Mouse (Mus musculus): ENCODE results near the gene Adgrl2. TPM values are rescaled to one million over a fixed set of nuclear protein-coding genes. Genes with fewer than 3 reads are reported as not detected.

Gene Adgrl2
- polyA plus RNA-seq, 1 experiment, result 112 TPM

- no peaks in the 10 kb centered on the region for H3K4me1 ChIP-seq (ENCODE audit: control insufficient read depth, insufficient read depth, low read length)
- no peak overlapping the region for H3K27ac ChIP-seq (ENCODE audit: insufficient read depth, low read length)
- no peak for TF ChIP-seq CTCF (IDR thresholded peaks at IDR 0.05; ENCODE audit: borderline replicate concordance, insufficient read depth, low read length)
- TF ChIP-seq POLR2A (IDR thresholded peaks at IDR 0.05; ENCODE audit: low read depth, low read length), result no peak
- H3K4me3 ChIP-seq (ENCODE audit: insufficient read depth, low read length), result no peak overlapping the region
Observed at GRCm38 (mm10) chr3:148823551-148823950, 166.8 kb downstream of the Adgrl2 start.

DNA sequence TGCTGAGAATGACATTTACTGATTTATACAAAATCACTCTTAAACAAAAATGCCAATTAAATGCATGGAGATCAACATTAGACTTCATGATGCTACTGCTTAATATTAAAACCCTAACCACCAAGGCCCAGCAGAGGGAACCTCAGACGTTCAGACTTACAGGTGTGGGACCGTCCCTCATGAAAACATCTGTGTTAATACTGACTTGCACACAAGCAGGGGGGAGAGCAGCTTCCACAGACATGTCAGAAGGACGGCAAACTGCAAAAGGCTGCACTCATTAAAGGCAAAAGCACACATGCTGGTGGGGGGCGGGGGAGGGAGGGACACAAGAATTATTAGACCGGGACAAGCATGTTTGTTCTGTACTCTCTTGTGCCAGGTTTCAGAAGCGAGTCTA, 168.7 kb downstream of the Adgrl2 start:
- TF ChIP-seq POLR2A (IDR thresholded peaks at IDR 0.05; ENCODE audit: low read depth, low read length) (no peak), CTCF (IDR thresholded peaks at IDR 0.05; ENCODE audit: borderline replicate concordance, insufficient read depth, low read length) (no peak)
- no peak overlapping the region for H3K27ac ChIP-seq (ENCODE audit: insufficient read depth, low read length)
- H3K4me3 ChIP-seq (ENCODE audit: insufficient read depth, low read length), result no peak overlapping the region
- H3K4me1 ChIP-seq (ENCODE audit: control insufficient read depth, insufficient read depth, low read length), result no peaks in the 10 kb centered on the region

GRCm38 (mm10) chr3:148819323-148820046, 170.9 kb downstream of the Adgrl2 start:
- no peak overlapping the region for H3K4me3 ChIP-seq (ENCODE audit: insufficient read depth, low read length)
- no peaks in the 10 kb centered on the region for H3K4me1 ChIP-seq (ENCODE audit: control insufficient read depth, insufficient read depth, low read length)
- no peak overlapping the region for H3K27ac ChIP-seq (ENCODE audit: insufficient read depth, low read length)
- no peak for TF ChIP-seq POLR2A (IDR thresholded peaks at IDR 0.05; ENCODE audit: low read depth, low read length)
- no peak for TF ChIP-seq CTCF (IDR thresholded peaks at IDR 0.05; ENCODE audit: borderline replicate concordance, insufficient read depth, low read length)

DNA sequence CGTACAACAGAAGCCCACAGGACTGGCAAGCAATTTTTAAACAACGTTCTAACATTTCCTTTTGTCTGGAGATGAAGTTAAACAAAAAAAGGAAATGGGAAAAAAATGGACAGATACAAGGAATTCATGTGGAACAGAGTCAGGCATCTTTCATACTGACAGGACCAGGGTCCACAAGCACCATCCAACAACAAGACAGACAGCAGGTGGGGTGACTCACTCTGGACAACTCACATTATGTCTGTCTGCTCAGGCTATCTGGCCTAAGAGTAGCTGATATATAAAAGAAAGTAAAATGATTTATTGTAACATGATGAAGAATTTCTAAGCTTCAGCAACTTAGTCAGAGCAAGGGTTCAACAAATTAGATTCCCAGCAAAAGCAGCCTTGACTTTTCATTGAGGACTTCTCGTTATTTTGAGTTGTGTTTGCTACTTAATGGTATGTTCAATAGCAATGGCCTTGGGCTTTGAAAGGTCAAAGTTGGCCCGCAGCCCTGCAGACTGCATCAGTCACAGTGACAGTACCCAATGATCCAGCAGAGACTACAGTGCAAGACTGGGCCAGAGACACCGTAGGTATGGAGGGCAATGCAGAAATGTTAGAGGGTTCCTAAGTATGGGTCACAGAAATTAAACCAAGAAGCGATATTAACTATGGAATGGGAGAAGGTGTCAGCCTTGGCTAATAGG, 171.8 kb downstream of the Adgrl2 start:
- Histone ChIP-seq H3K27ac (ENCODE audit: insufficient read depth, low read length) (no peak overlapping the region), H3K4me1 (ENCODE audit: control insufficient read depth, insufficient read depth, low read length) (no peaks in the 10 kb centered on the region), H3K4me3 (ENCODE audit: insufficient read depth, low read length) (no peak overlapping the region)
- TF ChIP-seq CTCF (IDR thresholded peaks at IDR 0.05; ENCODE audit: borderline replicate concordance, insufficient read depth, low read length), result no peak
- no peak for TF ChIP-seq POLR2A (IDR thresholded peaks at IDR 0.05; ENCODE audit: low read depth, low read length)

DNA sequence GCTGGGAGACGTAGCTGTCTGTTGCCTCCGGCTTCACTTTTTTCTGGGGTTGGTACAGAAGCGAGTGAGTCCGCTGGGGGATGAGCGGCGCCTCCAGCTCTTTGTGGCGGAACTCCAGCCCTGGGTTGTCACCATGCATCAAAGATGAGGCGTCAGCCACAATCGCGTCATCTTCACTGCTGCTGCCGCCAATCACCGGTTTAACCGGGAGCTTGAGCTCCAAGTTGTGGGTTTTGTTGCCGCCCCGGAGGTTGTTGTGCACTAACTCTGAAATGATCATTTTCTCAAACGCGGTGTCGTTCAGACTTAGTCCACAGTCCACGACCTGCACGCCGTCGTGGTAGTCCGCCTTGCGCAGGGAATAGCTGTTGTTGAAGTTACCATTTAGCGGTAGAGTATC, 172.9 kb downstream of the Adgrl2 start:
- Histone ChIP-seq H3K27ac (ENCODE audit: insufficient read depth, low read length) (no peak overlapping the region), H3K4me3 (ENCODE audit: insufficient read depth, low read length) (no peak overlapping the region), H3K4me1 (ENCODE audit: control insufficient read depth, insufficient read depth, low read length) (peaks cover 3% of the 10 kb centered on the region; the same call in 1 of the 2 replicates)
- TF ChIP-seq CTCF (IDR thresholded peaks at IDR 0.05; ENCODE audit: borderline replicate concordance, insufficient read depth, low read length), result no peak
- no peak for TF ChIP-seq POLR2A (IDR thresholded peaks at IDR 0.05; ENCODE audit: low read depth, low read length)

DNA sequence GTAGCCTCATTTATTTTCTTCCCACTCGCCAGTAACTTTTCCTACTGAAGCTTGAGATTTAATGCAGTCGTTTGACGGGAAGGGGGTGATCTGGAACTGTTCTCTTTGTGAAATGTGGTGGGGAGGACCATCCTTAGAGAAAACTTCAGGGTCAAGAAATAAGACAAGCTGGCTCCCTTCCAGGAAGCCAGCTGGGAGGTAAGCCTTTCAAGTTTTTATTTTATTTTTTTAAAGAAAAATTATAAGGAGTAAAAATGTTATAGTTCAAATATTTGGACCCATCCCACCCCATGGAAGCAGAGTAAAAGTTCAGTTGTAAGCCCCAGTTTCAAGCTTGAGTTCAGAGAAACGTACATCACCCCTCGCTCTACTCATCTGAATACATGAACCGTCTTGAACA, 177.2 kb downstream of the Adgrl2 start:
- TF ChIP-seq CTCF (IDR thresholded peaks at IDR 0.05; ENCODE audit: borderline replicate concordance, insufficient read depth, low read length) (no peak), POLR2A (IDR thresholded peaks at IDR 0.05; ENCODE audit: low read depth, low read length) (no peak)
- Histone ChIP-seq H3K27ac (ENCODE audit: insufficient read depth, low read length) (peak overlapping the region; percentile 95), H3K4me3 (ENCODE audit: insufficient read depth, low read length) (no peak overlapping the region), H3K4me1 (ENCODE audit: control insufficient read depth, insufficient read depth, low read length) (peaks cover 8% of the 10 kb centered on the region)

DNA sequence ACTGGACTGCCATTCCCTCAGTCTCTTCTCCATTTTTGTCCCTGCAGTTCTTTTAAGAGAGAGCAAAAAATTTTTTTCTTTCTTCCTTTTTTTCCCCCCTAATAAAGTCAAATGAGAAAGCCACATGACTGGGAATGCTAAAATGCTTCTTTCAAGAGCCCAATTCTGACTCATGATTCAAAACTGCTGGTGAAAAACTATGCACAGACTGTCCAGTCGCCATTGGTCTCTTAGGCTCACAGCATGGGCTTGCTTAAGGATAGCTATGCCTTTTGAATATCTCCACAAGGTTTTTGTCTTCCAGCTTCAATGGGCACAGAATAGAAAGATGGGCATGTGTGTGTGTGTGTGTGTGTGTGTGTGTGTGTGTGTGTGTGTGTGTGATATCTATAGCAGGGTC, 178.3 kb downstream of the Adgrl2 start:
- Histone ChIP-seq H3K27ac (ENCODE audit: insufficient read depth, low read length) (peak overlapping the region; percentile 95), H3K4me1 (ENCODE audit: control insufficient read depth, insufficient read depth, low read length) (peaks cover 8% of the 10 kb centered on the region), H3K4me3 (ENCODE audit: insufficient read depth, low read length) (no peak overlapping the region)
- no peak for TF ChIP-seq POLR2A (IDR thresholded peaks at IDR 0.05; ENCODE audit: low read depth, low read length)
- TF ChIP-seq CTCF (IDR thresholded peaks at IDR 0.05; ENCODE audit: borderline replicate concordance, insufficient read depth, low read length), result no peak

GRCm38 (mm10) chr3:148806977-148807376, 183.4 kb downstream of the Adgrl2 start:
- no peak overlapping the region for H3K4me3 ChIP-seq (ENCODE audit: insufficient read depth, low read length)
- TF ChIP-seq POLR2A (IDR thresholded peaks at IDR 0.05; ENCODE audit: low read depth, low read length) (no peak), CTCF (IDR thresholded peaks at IDR 0.05; ENCODE audit: borderline replicate concordance, insufficient read depth, low read length) (no peak)
- H3K27ac ChIP-seq (ENCODE audit: insufficient read depth, low read length), result no peak overlapping the region
- H3K4me1 ChIP-seq (ENCODE audit: control insufficient read depth, insufficient read depth, low read length), result peaks cover 3% of the 10 kb centered on the region

DNA sequence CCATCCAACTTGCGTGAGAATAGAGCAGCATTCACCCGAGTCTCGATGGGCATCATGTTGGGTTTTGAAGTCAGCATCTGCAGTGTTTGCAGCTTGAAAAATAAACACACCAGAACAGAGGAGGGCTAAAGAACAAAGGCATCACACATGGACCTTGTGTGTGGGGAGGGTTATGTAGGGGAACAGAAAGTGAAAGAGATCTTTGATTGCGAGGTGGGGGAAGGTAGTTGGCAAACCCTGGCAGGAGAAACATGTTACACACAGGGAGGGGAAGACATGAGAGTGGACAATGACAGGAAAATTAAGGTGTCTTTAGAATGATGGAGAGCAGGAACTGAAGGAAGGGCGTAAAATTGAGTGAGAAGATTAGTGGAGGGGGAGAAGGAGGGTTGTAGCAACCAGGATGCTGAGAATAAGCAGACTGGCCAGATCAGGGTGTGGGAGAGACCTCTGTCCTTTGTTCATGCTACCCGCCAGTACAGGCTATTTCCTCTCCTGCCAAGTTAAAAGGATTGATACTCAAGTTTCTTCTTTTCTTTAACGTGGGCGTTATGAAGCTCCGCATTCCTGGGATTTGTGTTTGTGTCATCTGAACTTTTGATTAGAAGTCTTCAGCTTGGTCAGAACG, 197.0 kb downstream of the Adgrl2 start:
- no peak overlapping the region for H3K27ac ChIP-seq (ENCODE audit: insufficient read depth, low read length)
- H3K4me3 ChIP-seq (ENCODE audit: insufficient read depth, low read length), result no peak overlapping the region
- TF ChIP-seq POLR2A (IDR thresholded peaks at IDR 0.05; ENCODE audit: low read depth, low read length) (no peak), CTCF (IDR thresholded peaks at IDR 0.05; ENCODE audit: borderline replicate concordance, insufficient read depth, low read length) (no peak)
- H3K4me1 ChIP-seq (ENCODE audit: control insufficient read depth, insufficient read depth, low read length), result no peaks in the 10 kb centered on the region

DNA sequence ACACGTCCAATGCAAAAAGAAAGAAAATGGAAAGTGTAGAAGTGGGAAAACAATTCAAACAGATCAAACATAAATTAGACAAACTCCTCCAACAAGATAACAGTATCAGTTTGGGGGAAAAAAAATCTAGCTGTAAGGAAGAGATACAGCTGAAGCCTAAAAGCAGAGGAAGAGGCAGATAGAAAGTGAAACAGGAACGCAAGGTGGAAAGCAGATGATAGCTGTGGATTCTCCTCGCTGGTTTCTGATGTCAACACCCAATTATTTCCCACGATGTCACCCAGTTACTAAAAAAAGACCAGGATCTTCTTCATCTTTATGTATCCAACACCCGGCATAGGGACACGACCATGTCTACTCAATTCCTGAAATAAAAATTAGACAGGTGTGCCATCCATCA, 220.0 kb downstream of the Adgrl2 start:
- Histone ChIP-seq H3K4me3 (ENCODE audit: insufficient read depth, low read length) (no peak overlapping the region), H3K27ac (ENCODE audit: insufficient read depth, low read length) (no peak overlapping the region), H3K4me1 (ENCODE audit: control insufficient read depth, insufficient read depth, low read length) (no peaks in the 10 kb centered on the region)
- no peak for TF ChIP-seq POLR2A (IDR thresholded peaks at IDR 0.05; ENCODE audit: low read depth, low read length)
- TF ChIP-seq CTCF (IDR thresholded peaks at IDR 0.05; ENCODE audit: borderline replicate concordance, insufficient read depth, low read length), result no peak

All from embryonic fibroblast, embryonic 13.5 days (primary cell).